Mouse (Mus musculus) midbrain, embryonic 15.5 days (tissue): ENCODE measurements around the gene Eprs. TPM values are rescaled to one million over a fixed set of nuclear protein-coding genes. Genes with fewer than 3 reads are reported as not detected.

Source experiments
- ATAC-seq: fragments of 200-750 bp; cut with Nextera tagmentation; replicated peaks from 2 replicates; pipeline ENCODE4 v1.8.0; 2017; ENCODE audit warnings: moderate TSS enrichment
- H3K27ac ChIP-seq: fragments of 300-500 bp; sonication (generic); 2 replicates; pipeline ENCODE4 v1.5.1; 2015; ENCODE audit warnings: mild to moderate bottlenecking, inconsistent platforms
- H3K27me3 ChIP-seq: fragments of 300-500 bp; sonication (generic); replicated peaks from 2 replicates; pipeline ENCODE4 v1.6.1; 2015; ENCODE audit warnings: inconsistent platforms
- H3K36me3 ChIP-seq: fragments of 300-500 bp; sonication (generic); replicated peaks from 2 replicates; pipeline ENCODE4 v1.6.1; 2015; ENCODE audit warnings: inconsistent platforms
- H3K4me1 ChIP-seq: fragments of 300-500 bp; sonication (generic); 2 replicates; pipeline ENCODE4 v1.6.1; 2015; ENCODE audit warnings: inconsistent platforms
- H3K4me2 ChIP-seq: fragments of 300-500 bp; sonication (generic); 2 replicates; pipeline ENCODE4 v1.6.1; 2015; ENCODE audit warnings: inconsistent platforms, mild to moderate bottlenecking, moderate library complexity
- H3K4me3 ChIP-seq: fragments of 300-500 bp; sonication (generic); 2 replicates; pipeline ENCODE4 v1.5.1; 2015; ENCODE audit warnings: mild to moderate bottlenecking, inconsistent platforms
- H3K9ac ChIP-seq: fragments of 300-500 bp; sonication (generic); 2 replicates; pipeline ENCODE4 v1.6.1; 2015; ENCODE audit warnings: mild to moderate bottlenecking, inconsistent platforms
- H3K9me3 ChIP-seq: fragments of 300-500 bp; sonication (generic); 2 replicates; pipeline ENCODE4 v1.6.1; 2016; ENCODE audit warnings: inconsistent platforms
- WGBS: fragments of 180-500 bp; shearing (Covaris S2); methylation state at CpG from one replicate; pipeline ENCODE4 v1.1.7; 2015; ENCODE audit warnings: mixed read lengths; 5-methylcytosine and 5-hydroxymethylcytosine counted together
- polyA plus RNA-seq: library from polyadenylated mRNA; unstranded; fragments of >200 nt; fragmentation: Nextera tagmentation; extraction: Ambion mirVana; gene quantifications from 2 replicates; pipeline ENCODE4 v1.2.1, GENCODE M21; 2015

The Eprs gene
- polyA plus RNA-seq, 1 experiment from 2014 or later, result 137 TPM

DNA sequence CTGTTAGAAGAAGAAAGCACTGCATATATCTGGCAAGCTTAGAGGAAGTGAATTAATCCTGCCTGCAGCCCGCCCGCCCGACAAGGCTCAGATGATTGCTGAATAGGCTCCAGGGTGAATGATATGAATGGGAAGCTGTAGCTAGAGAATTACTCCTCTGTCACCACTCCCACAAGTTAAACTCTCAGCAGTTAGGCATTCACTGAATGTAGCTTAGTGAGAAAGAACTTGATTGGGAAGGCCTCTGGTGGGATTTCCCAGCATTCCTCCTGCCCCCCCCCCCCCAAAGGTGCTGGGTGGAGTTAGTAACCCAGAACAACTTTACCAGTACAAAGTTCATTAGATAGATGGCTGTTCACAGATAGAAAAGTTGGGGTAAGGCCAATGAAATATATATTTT lies 26.3 kb upstream of the Eprs start:
- Histone ChIP-seq H3K36me3 (peaks cover 13% of the 10 kb centered on the region), H3K27me3 (no peaks in the 10 kb centered on the region), H3K9me3 (no peaks in the 10 kb centered on the region), H3K4me2 (no peak overlapping the region), H3K27ac (no peak overlapping the region), H3K9ac (no peak overlapping the region), H3K4me1 (peaks cover 29% of the 10 kb centered on the region), H3K4me3 (no peak overlapping the region)
- no peak for ATAC-seq
- 16% methylated on average over 3 of the region's 3 CpGs for WGBS

GRCm38 (mm10) chr1:185342441-185342840 lies 20.4 kb upstream of the Eprs start:
- ATAC-seq, result no peak
- Histone ChIP-seq H3K9ac (no peak overlapping the region), H3K9me3 (no peaks in the 10 kb centered on the region), H3K4me2 (no peak overlapping the region), H3K4me3 (no peak overlapping the region), H3K27ac (no peak overlapping the region), H3K36me3 (peaks cover 63% of the 10 kb centered on the region), H3K4me1 (no peaks in the 10 kb centered on the region), H3K27me3 (no peaks in the 10 kb centered on the region)
- WGBS, result 96% methylated on average over 4 of the region's 4 CpGs

DNA sequence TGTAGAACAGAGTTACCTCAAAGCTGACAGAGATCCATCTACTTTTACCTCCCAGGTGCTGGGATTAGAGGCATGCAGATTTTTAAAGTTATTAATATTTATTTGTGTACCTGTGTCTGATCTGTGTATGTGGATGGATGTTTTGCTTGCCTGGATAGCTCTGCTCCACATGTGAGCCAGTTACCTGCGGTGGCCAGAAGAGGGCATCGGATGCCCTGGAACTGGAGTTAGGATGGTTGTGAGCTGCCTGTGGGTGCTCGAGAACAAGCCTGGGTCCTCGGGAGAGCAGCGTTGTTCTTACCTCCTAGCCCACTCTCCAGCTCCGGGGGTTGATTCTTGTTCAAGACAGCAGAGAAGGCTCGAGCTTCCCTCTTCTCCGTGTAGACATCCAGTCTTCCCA lies 19.4 kb upstream of the Eprs start:
- ATAC-seq, result no peak
- H3K4me2 ChIP-seq, result no peak overlapping the region
- H3K36me3 ChIP-seq, result peaks cover 73% of the 10 kb centered on the region
- no peak overlapping the region for H3K27ac ChIP-seq
- H3K4me3 ChIP-seq, result no peak overlapping the region
- H3K4me1 ChIP-seq, result no peaks in the 10 kb centered on the region
- H3K9ac ChIP-seq, result no peak overlapping the region
- 84% methylated on average over 8 of the region's 8 CpGs for WGBS
- H3K27me3 ChIP-seq, result no peaks in the 10 kb centered on the region
- no peaks in the 10 kb centered on the region for H3K9me3 ChIP-seq

GRCm38 (mm10) chr1:185346188-185346587 lies 16.7 kb upstream of the Eprs start:
- peaks cover 85% of the 10 kb centered on the region for H3K36me3 ChIP-seq
- H3K4me2 ChIP-seq, result no peak overlapping the region
- WGBS, result 82% methylated on average over 10 of the region's 10 CpGs
- H3K9me3 ChIP-seq, result no peaks in the 10 kb centered on the region
- H3K4me1 ChIP-seq, result no peaks in the 10 kb centered on the region
- H3K9ac ChIP-seq, result no peak overlapping the region
- no peaks in the 10 kb centered on the region for H3K27me3 ChIP-seq
- no peak overlapping the region for H3K4me3 ChIP-seq
- no peak overlapping the region for H3K27ac ChIP-seq
- no peak for ATAC-seq

- H3K9ac ChIP-seq, result no peak overlapping the region
- no peaks in the 10 kb centered on the region for H3K4me1 ChIP-seq
- no peak overlapping the region for H3K4me2 ChIP-seq
- H3K9me3 ChIP-seq, result no peaks in the 10 kb centered on the region
- WGBS, result 95% methylated on average over 14 of the region's 14 CpGs
- no peaks in the 10 kb centered on the region for H3K27me3 ChIP-seq
- peaks cover 69% of the 10 kb centered on the region for H3K36me3 ChIP-seq
- ATAC-seq, result no peak
- H3K27ac ChIP-seq, result no peak overlapping the region
- no peak overlapping the region for H3K4me3 ChIP-seq
Measured at GRCm38 (mm10) chr1:185349741-185350140, 13.1 kb upstream of the Eprs start.

- Histone ChIP-seq H3K9ac (no peak overlapping the region), H3K9me3 (no peaks in the 10 kb centered on the region), H3K27me3 (no peaks in the 10 kb centered on the region), H3K4me2 (no peak overlapping the region), H3K36me3 (peaks cover 68% of the 10 kb centered on the region), H3K27ac (no peak overlapping the region), H3K4me3 (no peak overlapping the region), H3K4me1 (no peaks in the 10 kb centered on the region)
- no peak for ATAC-seq
- WGBS, result 94% methylated on average over 4 of the region's 4 CpGs
Measured at GRCm38 (mm10) chr1:185350611-185351010, 12.2 kb upstream of the Eprs start.

GRCm38 (mm10) chr1:185352151-185352550 lies 10.7 kb upstream of the Eprs start:
- Histone ChIP-seq H3K27me3 (no peaks in the 10 kb centered on the region), H3K4me1 (no peaks in the 10 kb centered on the region), H3K36me3 (peaks cover 65% of the 10 kb centered on the region), H3K9me3 (no peaks in the 10 kb centered on the region), H3K9ac (no peak overlapping the region), H3K4me2 (no peak overlapping the region), H3K4me3 (no peak overlapping the region), H3K27ac (no peak overlapping the region)
- no peak for ATAC-seq
- 91% methylated on average over 12 of the region's 12 CpGs for WGBS

GRCm38 (mm10) chr1:185353351-185353750 lies 9.5 kb upstream of the Eprs start:
- Histone ChIP-seq H3K9ac (no peak overlapping the region), H3K4me3 (no peak overlapping the region), H3K4me2 (no peak overlapping the region), H3K9me3 (no peaks in the 10 kb centered on the region), H3K27ac (no peak overlapping the region), H3K36me3 (peaks cover 59% of the 10 kb centered on the region), H3K4me1 (no peaks in the 10 kb centered on the region), H3K27me3 (no peaks in the 10 kb centered on the region)
- ATAC-seq, result no peak
- WGBS, result 96% methylated on average over 8 of the region's 8 CpGs

- no peak overlapping the region for H3K27ac ChIP-seq
- H3K4me1 ChIP-seq, result no peaks in the 10 kb centered on the region
- WGBS, result 91% methylated on average over 4 of the region's 4 CpGs
- H3K27me3 ChIP-seq, result no peaks in the 10 kb centered on the region
- no peak overlapping the region for H3K4me2 ChIP-seq
- no peaks in the 10 kb centered on the region for H3K9me3 ChIP-seq
- H3K9ac ChIP-seq, result no peak overlapping the region
- no peak for ATAC-seq
- H3K4me3 ChIP-seq, result no peak overlapping the region
- peaks cover 48% of the 10 kb centered on the region for H3K36me3 ChIP-seq
Measured at GRCm38 (mm10) chr1:185354731-185355130, 8.1 kb upstream of the Eprs start.

- no peak overlapping the region for H3K27ac ChIP-seq
- no peaks in the 10 kb centered on the region for H3K4me1 ChIP-seq
- no peak for ATAC-seq
- no peaks in the 10 kb centered on the region for H3K9me3 ChIP-seq
- WGBS, result 97% methylated on average over 8 of the region's 8 CpGs
- no peaks in the 10 kb centered on the region for H3K27me3 ChIP-seq
- H3K4me2 ChIP-seq, result no peak overlapping the region
- H3K4me3 ChIP-seq, result no peak overlapping the region
- H3K36me3 ChIP-seq, result peaks cover 37% of the 10 kb centered on the region
- H3K9ac ChIP-seq, result no peak overlapping the region
Measured at GRCm38 (mm10) chr1:185356246-185356645, 6.6 kb upstream of the Eprs start.

- ATAC-seq, result no peak
- 90% methylated on average over 4 of the region's 4 CpGs for WGBS
- no peak overlapping the region for H3K4me2 ChIP-seq
Measured at GRCm38 (mm10) chr1:185358211-185358610, 4.6 kb upstream of the Eprs start.

DNA sequence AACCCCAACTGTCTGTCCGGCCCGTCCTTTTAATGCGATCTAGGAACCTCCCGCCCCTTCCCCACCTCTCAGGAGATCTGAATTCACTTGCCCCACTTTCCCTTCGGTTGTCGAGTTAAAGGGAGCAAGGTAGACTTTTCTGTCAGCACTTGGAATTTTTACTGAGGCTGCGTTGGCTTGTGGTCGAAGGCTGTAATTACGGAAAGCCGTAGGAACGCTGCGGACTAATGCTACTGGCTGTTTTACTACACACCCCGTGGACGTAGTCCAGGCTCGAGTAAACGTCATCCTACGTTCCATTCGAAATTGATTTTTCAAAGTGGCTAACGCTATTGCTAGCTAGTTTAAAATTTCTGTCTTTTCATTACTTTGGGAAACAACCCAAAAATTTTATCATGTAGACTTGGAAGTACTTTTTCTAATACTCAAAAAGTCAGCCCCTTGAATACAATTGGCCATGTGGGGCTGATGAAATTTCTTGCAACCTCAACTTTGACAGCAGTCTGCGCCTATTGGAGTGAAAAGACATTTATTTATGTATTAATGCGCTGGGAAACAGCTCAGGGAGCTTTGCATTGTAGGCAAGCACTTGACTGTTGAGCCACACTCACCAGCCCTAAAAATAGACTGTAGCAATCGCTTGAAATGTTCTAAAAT lies 810 bp downstream of the Eprs start:
- peak overlapping the region; percentile 64 for H3K4me2 ChIP-seq
- peak; percentile 57 for ATAC-seq

More at GRCm38 (mm10) chr1:185358211-185358610, 4.6 kb upstream of the Eprs start:
- Histone ChIP-seq H3K9me3 (no peaks in the 10 kb centered on the region), H3K27me3 (no peaks in the 10 kb centered on the region), H3K27ac (no peak overlapping the region), H3K4me1 (peaks cover 6% of the 10 kb centered on the region), H3K9ac (no peak overlapping the region), H3K36me3 (peaks cover 31% of the 10 kb centered on the region), H3K4me3 (no peak overlapping the region)

GRCm38 (mm10) chr1:185364183-185364540 lies 1.3 kb downstream of the Eprs start:
- no peaks in the 10 kb centered on the region for H3K9me3 ChIP-seq
- ATAC-seq, result no peak
- 0 out of 2 replicates have a peak, but pooled peaks cover 5% of the 10 kb centered on the region for H3K36me3 ChIP-seq
- WGBS, result 37% methylated on average over 6 of the region's 6 CpGs
- H3K4me3 ChIP-seq, result peak overlapping the region; percentile 88
- peak overlapping the region; percentile 64 for H3K4me2 ChIP-seq
- H3K9ac ChIP-seq, result peak overlapping the region; percentile 73
- no peaks in the 10 kb centered on the region for H3K27me3 ChIP-seq
- H3K27ac ChIP-seq, result no peak overlapping the region
- peaks cover 29% of the 10 kb centered on the region for H3K4me1 ChIP-seq

More for the DNA sequence above, 810 bp downstream of the Eprs start:
- Histone ChIP-seq H3K27ac (peak overlapping the region; percentile 89), H3K4me1 (peaks cover 29% of the 10 kb centered on the region), H3K9ac (peak overlapping the region; percentile 73), H3K4me3 (peak overlapping the region; percentile 88), H3K9me3 (no peaks in the 10 kb centered on the region), H3K27me3 (no peaks in the 10 kb centered on the region), H3K36me3 (0 out of 2 replicates have a peak, but pooled peaks cover 5% of the 10 kb centered on the region)
- 3% methylated on average over 22 of the region's 22 CpGs for WGBS
